Mouse (Mus musculus) left cerebral cortex, postnatal 36 days (tissue): ENCODE measurements around the gene Pfn4. TPM values are rescaled to one million over a fixed set of nuclear protein-coding genes. Genes with fewer than 3 reads are reported as not detected.
"Not testable (repeated sequence)": the region's sequence is repeated elsewhere in the genome, so short reads cannot be mapped to it uniquely, and the experiment has no call there.

ENCODE experiments used
- DNase-seq, 2 experiments: peaks; one replicate each; pipeline ENCODE4 v3.0.0; 2021 to 2022; ENCODE audit warnings: low spot score in 2 of 2, mixed read lengths in 1 of 2
- intact Hi-C: fragments of 180-260 bp; cut with DNase I; formaldehyde crosslinking; loops from one replicate; pipeline ENCODE4 v1.15.1; 2025
- total RNA-seq, 2 experiments: library from RNA; stranded (reverse); gene quantifications; 2 replicates each; pipeline ENCODE4 v1.2.3; 2021

Gene Pfn4
- total RNA-seq, 2 experiments from 2014 or later: 10.5 to 13.7 TPM

DNA sequence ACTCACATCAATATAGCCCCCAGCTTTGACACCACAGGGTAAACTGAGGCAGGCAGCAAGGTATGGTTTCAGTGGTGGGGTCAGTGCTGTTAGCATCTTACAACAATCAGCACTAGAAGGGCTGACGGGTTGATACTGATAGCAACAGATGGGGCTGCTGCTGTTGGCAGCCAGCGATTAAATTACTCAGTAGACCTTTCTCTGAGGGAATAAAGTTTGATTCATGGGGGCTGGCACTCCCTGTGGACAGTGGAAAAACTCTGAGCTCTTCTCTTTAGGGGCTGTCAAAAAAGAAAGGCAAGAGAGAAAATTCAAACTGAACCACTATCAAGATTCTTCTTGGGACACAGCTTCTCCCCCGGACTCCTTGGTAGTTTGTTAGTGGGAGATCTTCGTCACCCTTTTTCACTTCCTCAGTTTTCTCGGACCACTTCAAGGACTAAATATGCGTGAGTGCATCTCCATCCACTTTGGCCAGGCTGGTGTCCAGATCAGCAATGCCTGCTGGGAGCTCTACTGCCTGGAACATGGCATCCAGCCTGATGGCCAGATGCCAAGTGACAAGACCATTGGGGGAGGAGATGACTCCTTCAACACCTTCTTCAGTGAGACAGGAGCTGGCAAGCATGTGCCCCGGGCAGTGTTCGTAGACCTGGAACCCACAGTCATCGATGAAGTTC, 13.0 kb downstream of the Pfn4 start:
- DNase-seq, intact Hi-C loops: not testable (repeated sequence)

DNA sequence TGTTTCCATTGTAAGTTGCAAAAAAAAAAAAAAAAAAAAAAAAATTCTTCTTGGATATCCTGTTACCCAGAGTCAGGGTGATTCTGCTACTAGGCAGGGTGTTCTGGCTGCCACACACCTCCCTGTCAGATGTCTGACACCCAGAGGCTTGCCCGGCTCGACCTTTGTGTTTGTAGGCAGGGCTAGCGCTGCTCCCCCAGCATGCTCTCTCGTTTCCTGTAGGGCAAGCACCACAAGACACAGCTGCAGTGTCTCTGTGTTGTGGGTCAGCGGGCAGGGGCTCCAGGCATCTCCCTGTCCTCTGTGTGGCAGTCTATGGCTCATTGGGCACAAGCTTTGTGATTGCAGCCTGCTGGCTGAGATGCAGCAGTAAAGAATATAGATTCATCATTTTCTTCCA, 14.8 kb downstream of the Pfn4 start:
- intact Hi-C loops: no loop called here
- no peak for DNase-seq

DNA sequence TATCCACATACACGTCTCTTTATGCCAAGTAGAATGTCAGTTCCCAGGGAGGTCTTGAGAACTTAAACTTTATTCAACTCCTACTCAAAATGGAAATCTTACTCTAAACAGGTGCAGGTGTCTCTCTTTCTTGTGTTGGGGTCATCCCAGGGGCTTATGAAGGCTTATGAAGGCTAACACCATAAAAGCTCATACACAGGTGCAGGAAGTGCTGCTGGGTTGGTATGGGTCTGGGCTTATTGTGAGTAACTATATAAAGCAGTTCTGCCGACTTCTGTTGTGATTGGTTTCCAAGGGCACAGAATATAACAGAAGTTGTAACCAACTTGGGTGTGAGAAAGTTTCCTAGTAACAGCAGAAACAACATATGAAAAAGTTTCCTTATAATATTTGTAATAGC, 15.6 kb downstream of the Pfn4 start:
- DNase-seq: no peak
- intact Hi-C loops: no loop called here

DNA sequence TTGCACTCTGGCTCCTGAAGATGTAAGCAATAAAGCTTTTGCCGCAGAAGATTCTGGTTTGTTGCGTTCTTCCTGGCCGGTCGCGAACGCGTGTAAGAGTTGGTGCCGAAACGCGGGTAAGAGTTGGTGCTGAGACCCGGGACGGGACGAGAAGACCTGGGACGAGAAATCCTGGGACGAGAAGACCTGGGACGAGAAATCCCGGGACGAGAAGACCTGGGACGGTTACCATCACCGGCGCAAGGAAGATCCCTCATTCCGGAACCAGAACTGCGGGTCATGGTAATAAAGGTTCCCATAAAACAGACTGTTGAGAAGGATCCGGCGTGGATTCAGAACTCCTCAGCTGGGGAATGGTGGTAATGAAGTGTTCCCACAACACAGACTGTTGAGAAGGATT, 19.3 kb downstream of the Pfn4 start:
- DNase-seq, intact Hi-C loops: not testable (repeated sequence)

- DNase-seq: peak in 1 of 2 experiments; percentile 9
- intact Hi-C loops: no loop called here
Observed at GRCm38 (mm10) chr12:4793718-4794117, 24.9 kb downstream of the Pfn4 start.

- not testable (repeated sequence) for DNase-seq
- intact Hi-C loops: loop anchor here (2.0 kb wide), 1 partner anchor 17 kb away; no protein-coding TSS in a partner anchor
Observed at GRCm38 (mm10) chr12:4797471-4797870, 28.6 kb downstream of the Pfn4 start.

GRCm38 (mm10) chr12:4811036-4811435, 42.2 kb downstream of the Pfn4 start:
- intact Hi-C loops: no loop called here

GRCm38 (mm10) chr12:4811705-4812104, 42.9 kb downstream of the Pfn4 start:
- no peak for DNase-seq
- intact Hi-C loops: no loop called here

More at GRCm38 (mm10) chr12:4811036-4811435, 42.2 kb downstream of the Pfn4 start:
- no peak for DNase-seq

DNA sequence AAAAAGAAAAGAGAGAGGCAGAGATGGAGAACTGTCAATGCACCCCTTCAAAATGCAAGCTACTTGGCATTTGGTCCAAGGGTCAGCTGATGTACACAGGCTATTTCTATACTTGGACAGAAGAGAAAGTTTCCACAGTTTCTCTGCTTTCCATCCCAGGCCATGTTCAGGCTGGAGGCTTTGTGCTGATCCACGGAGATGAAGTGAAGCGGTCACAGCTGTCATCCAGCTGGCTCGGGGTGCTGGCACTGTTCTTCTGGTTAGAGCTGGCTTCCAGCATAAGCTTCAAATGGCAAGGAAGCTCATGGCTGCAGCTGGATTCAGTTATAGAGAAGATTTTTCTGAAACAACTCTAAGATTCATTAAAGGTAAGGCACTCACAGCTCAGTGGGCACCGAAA, 44.8 kb downstream of the Pfn4 start:
- DNase-seq: no peak
- intact Hi-C loops: loop anchor here (2.0 kb wide), 1 partner anchor 17 kb away; no protein-coding TSS in a partner anchor

DNA sequence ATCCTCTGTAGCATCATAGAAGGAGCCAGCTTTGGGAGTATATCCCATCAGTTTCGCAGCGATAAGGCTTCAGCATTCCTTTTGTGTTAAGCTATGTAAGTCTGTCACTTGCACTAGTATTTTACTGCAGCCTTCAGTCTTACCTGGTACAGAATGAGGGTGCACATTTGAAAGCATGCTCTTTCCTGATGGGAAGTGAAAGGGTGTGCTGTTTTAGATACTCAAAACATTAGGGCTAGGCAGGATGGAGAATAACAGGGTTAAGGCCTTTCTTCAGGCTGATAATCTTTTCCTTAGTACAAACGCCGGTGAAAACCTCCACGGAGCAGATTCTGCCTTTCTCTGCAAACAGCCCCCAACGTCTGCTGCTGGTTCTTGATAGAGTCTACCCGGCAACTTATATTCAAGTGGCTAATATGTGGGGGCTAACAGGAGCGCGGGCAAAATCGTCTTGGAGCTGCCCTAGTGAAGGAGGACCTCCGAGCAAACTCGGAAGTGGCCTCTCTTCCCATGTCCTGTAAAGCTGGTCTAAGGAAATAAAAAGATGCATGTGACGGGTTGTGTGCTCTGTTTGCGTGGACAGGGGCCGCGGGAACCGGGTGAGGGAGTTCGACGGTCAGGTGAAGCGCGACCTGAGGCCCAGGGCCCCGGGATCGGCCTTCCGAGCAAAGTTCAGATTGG, 48.0 kb downstream of the Pfn4 start:
- intact Hi-C loops: no loop called here
- DNase-seq: no peak

DNA sequence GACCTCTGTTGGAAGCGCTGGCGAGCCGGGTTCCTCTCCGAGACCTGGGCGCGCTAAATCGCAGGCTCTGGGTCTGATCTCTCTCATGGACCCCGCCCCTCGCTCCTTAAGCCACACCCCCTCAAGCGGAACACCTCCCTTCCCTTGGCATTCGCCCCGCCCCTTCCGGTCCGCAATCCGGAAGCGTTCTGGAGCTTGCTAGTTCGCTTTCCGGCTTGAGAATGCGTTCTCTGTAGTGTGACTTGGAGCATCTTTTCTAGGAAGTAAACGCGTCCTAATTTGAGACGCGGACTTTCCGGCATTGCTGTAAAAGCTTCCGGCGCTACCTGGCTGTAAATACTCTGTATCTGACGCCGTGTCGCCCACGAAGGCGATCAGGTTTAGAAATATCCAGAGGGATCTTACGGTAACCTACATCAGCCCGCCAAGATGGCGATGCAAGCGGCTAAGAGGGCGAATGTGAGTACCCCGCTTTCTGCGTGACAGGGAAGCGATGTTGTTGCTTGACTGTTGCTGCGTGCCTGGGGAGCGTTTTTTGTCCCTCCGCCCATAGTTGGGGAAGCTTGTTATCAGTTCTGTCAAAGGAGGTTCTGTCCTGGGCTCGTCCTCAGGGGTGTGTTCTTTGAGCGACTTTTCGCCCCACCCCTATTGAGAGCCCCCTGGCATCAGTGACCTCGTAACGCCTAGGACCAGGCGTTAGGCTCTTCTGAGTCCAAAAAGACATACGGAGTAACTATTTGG, 48.7 kb downstream of the Pfn4 start, which contains the start of gene Sf3b6:
Gene Sf3b6, plus strand, starts transcription at position 184 of the 741 bp plus-strand sequence.
- intact Hi-C loops: no loop called here
- DNase-seq: peak; percentile 96 to 97

- intact Hi-C loops: no loop called here
Observed at GRCm38 (mm10) chr12:4827256-4827655, 58.4 kb downstream of the Pfn4 start.

More at GRCm38 (mm10) chr12:4827256-4827655, 58.4 kb downstream of the Pfn4 start:
- DNase-seq: no peak

Other genes with a start within 250 kb of the Pfn4 start
- gene Itsn2, start 176.4 kb upstream of the Pfn4 start, total RNA-seq: 10 to 100 TPM; 62.6 to 73.0 TPM
- gene Gm3625, start 176.1 kb upstream of the Pfn4 start, total RNA-seq: not detected
- 1 to 10 TPM; 1.6 to 3.0 TPM for gene Fam228a, start 30.6 kb upstream of the Pfn4 start, total RNA-seq
- gene Fam228b, start 245 bp downstream of the Pfn4 start, total RNA-seq: 10 to 100 TPM; 18.8 to 21.8 TPM
- gene Sf3b6, start 48.5 kb downstream of the Pfn4 start, total RNA-seq: 100 to 1,000 TPM in 1 of 2 experiments, 10 to 100 TPM in 1; 82.3 to 103 TPM
- gene Fkbp1b, start 72.6 kb downstream of the Pfn4 start, total RNA-seq: 10 to 100 TPM; 43.8 to 54.7 TPM
- gene Wdcp, start 74.3 kb downstream of the Pfn4 start, total RNA-seq: 10 to 100 TPM; 10.8 to 12.9 TPM
- gene Mfsd2b, start 105.3 kb downstream of the Pfn4 start, total RNA-seq: 1 to 10 TPM in 1 of 2 experiments, under 1 TPM in 1; 0.54 to 1.1 TPM
- 10 to 100 TPM; 55.7 to 58.6 TPM for gene Ubxn2a, start 138.7 kb downstream of the Pfn4 start, total RNA-seq
- 10 to 100 TPM; 26.5 to 34.2 TPM for gene Atad2b, start 148.3 kb downstream of the Pfn4 start, total RNA-seq